Mouse (Mus musculus) testis, adult 2 months (tissue): ENCODE results near the gene Plekha7.

Source experiments
- CTCF ChIP-seq: fragments of 200-500 bp; IDR thresholded peaks from 2 replicates; pipeline ENCODE4 v1.5.1; 2012; ENCODE audit warnings: low read depth, mild to moderate bottlenecking, inconsistent platforms, low read length, moderate library complexity; ENCODE audit not compliant: control insufficient read depth, insufficient read depth, insufficient replicate concordance
- POLR2A ChIP-seq: fragments of 200-500 bp; IDR thresholded peaks from 2 replicates; pipeline ENCODE4 v1.6.1; 2012; ENCODE audit warnings: low read depth, mild to moderate bottlenecking, inconsistent platforms, low read length, moderate library complexity; ENCODE audit not compliant: control insufficient read depth

DNA sequence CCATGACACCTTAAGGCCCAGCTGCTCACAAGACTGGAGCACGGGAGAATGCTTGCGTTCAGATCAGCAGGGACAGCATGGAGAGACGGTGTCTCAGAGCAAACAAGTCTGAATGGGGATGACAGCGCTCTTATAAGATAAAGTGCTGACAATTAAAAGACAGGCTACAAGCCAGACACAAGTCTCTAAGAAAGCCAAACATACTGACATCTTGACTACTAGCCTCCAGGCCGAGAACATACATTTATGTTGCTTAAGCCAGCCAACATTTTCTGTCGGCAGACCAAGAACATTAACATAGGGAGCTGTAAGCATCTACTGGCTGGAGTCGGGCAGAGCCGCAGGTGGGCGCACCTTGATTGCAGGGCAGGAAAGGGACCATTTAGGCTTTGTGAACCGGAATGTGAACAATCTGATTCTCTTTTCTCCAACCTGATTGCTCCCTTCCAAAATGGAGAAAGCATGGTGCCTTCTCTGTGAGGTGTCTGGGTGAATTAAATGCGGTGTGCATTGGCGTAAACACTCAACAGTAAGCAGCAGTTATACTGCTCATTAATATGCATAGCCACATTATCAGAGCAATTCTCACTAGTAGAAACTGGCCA is 88.0 kb downstream of the Plekha7 start:
- no peak for TF ChIP-seq CTCF
- TF ChIP-seq POLR2A: no peak
